Mouse (Mus musculus) retina, embryonic 14.5 days (tissue): ENCODE results near the gene Bhlha15.

Experiments used
- DNase-seq: peaks from one replicate; pipeline ENCODE4 v3.0.0-alpha.2; 2015; ENCODE audit warnings: low spot score

Bhlha15 gene

GRCm38 (mm10) chr5:144191026-144191425 lies 940 bp downstream of the Bhlha15 start:
- no peak for DNase-seq

- no peak for DNase-seq
These were observed 2.6 kb downstream of the Bhlha15 start for GRCm38 (mm10) chr5:144192673-144193072.

- DNase-seq = no peak
These were observed 4.3 kb downstream of the Bhlha15 start for GRCm38 (mm10) chr5:144194416-144194815.

- DNase-seq = no peak
These were observed 5.5 kb downstream of the Bhlha15 start for GRCm38 (mm10) chr5:144195567-144195966.

GRCm38 (mm10) chr5:144200616-144201015 lies 10.5 kb downstream of the Bhlha15 start:
- no peak for DNase-seq

GRCm38 (mm10) chr5:144202430-144202829 lies 12.3 kb downstream of the Bhlha15 start:
- no peak for DNase-seq

GRCm38 (mm10) chr5:144203398-144203959 lies 13.4 kb downstream of the Bhlha15 start:
- DNase-seq = no peak

- DNase-seq = no peak
These were observed 14.2 kb downstream of the Bhlha15 start for GRCm38 (mm10) chr5:144204303-144204702.

- no peak for DNase-seq
These were observed 14.8 kb downstream of the Bhlha15 start for GRCm38 (mm10) chr5:144204911-144205310.

GRCm38 (mm10) chr5:144206069-144206468 lies 16.0 kb downstream of the Bhlha15 start:
- DNase-seq = no peak

- peak; percentile 74 for DNase-seq
These were observed 17.4 kb downstream of the Bhlha15 start for GRCm38 (mm10) chr5:144207478-144207877.

GRCm38 (mm10) chr5:144214453-144214852 lies 24.4 kb downstream of the Bhlha15 start:
- peak; percentile 81 for DNase-seq

- DNase-seq = no peak
These were observed 25.9 kb downstream of the Bhlha15 start for GRCm38 (mm10) chr5:144215992-144216391.

GRCm38 (mm10) chr5:144218061-144218460 lies 28.0 kb downstream of the Bhlha15 start:
- no peak for DNase-seq

- no peak for DNase-seq
These were observed 29.2 kb downstream of the Bhlha15 start for GRCm38 (mm10) chr5:144219306-144219705.

GRCm38 (mm10) chr5:144219936-144220335 lies 29.9 kb downstream of the Bhlha15 start:
- DNase-seq = no peak

- DNase-seq = no peak
These were observed 31.2 kb downstream of the Bhlha15 start for GRCm38 (mm10) chr5:144221305-144221704.

GRCm38 (mm10) chr5:144222811-144223502 lies 32.9 kb downstream of the Bhlha15 start:
- DNase-seq = no peak

- DNase-seq = peak; percentile 97
These were observed 33.4 kb downstream of the Bhlha15 start, which contains the start of gene Tecpr1 for GRCm38 (mm10) chr5:144223503-144223862. Tecpr1 (minus strand) TSS chr5:144223615.

GRCm38 (mm10) chr5:144223899-144224816 lies 34.1 kb downstream of the Bhlha15 start:
- no peak for DNase-seq

- no peak for DNase-seq
These were observed 36.1 kb downstream of the Bhlha15 start for GRCm38 (mm10) chr5:144226220-144226619.

- no peak for DNase-seq
These were observed 40.1 kb downstream of the Bhlha15 start for GRCm38 (mm10) chr5:144230216-144230615.

GRCm38 (mm10) chr5:144231410-144231809 lies 41.3 kb downstream of the Bhlha15 start:
- DNase-seq = peak; percentile 15
